Mouse (Mus musculus): Measurements from ENCODE around the gene Tmem30b. TPM values are rescaled to one million over a fixed set of nuclear protein-coding genes. Genes with fewer than 3 reads are reported as not detected.
"Not testable (repeated sequence)": the region's sequence is repeated elsewhere in the genome, so short reads cannot be mapped to it uniquely, and the experiment has no call there.

Gene Tmem30b
- polyA plus RNA-seq, 2 experiments, result 13.8 to 17.0 TPM

DNA sequence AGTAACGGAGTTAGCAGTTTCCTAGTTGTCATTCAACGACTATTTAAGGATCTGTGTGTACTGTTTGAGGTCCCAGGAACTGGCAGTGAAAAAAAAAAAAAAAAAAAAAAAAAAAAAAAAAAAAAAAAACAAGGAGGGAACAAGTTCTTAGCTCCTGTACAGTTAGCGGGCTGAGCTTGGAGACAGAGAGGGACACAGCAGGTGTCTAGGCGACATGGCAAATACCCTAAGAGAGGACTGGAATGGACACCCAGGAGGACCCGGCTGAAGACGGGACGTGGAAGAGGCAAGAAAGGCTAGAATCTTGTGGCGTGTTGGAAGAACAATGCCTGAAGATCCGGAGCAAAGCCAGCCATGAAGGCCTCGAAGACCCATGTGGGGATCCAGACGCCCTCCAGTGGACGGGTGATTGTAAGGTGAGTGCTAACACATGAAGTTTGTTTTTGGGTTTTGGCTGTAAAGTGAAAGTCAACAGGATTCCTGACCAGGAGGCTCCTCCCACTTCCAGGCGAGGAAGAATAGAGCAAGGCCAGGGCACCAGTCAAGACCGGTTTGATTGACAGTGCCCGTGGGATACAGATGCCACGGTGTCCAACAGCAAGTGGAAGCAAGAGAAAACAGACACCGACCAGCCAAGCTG lies 8.6 kb downstream of the Tmem30b start:
- WGBS, result 28% methylated on average over 17 of the region's 17 CpGs
- ATAC-seq (ENCODE audit: low FRiP score, low read depth), result no peak
- peaks cover 21% of the 10 kb centered on the region; the same call in 1 of the 2 replicates for H3K4me1 ChIP-seq (ENCODE audit: control insufficient read depth, insufficient read depth, low read length)
- H3K4me2 ChIP-seq (replicated peaks; ENCODE audit: low read depth, low read length, severe bottlenecking), result no peak overlapping the region
- no peaks in the 10 kb centered on the region; the same call in 1 of the 2 replicates for H3K27me3 ChIP-seq (ENCODE audit: control insufficient read depth, insufficient read depth, low read length)
- no peak overlapping the region for H3K9ac ChIP-seq (ENCODE audit: low read depth, low read length, severe bottlenecking)
- H3K27ac ChIP-seq (replicated peaks; ENCODE audit: low read depth, low read length), result no peak overlapping the region
- no peak for DNase-seq (ENCODE audit: low spot score)
- no peak overlapping the region for H3K4me3 ChIP-seq (replicated peaks; ENCODE audit: low read length)
- no peaks in the 10 kb centered on the region for H3K9me3 ChIP-seq (ENCODE audit: control insufficient read depth, low read length)
- no peaks in the 10 kb centered on the region for H3K36me3 ChIP-seq (ENCODE audit: control insufficient read depth, insufficient read depth, low read length)
- no peak for TF ChIP-seq POLR2A (IDR thresholded peaks at IDR 0.05; ENCODE audit: borderline replicate concordance, extremely low read depth, insufficient read depth, insufficient read length)

DNA sequence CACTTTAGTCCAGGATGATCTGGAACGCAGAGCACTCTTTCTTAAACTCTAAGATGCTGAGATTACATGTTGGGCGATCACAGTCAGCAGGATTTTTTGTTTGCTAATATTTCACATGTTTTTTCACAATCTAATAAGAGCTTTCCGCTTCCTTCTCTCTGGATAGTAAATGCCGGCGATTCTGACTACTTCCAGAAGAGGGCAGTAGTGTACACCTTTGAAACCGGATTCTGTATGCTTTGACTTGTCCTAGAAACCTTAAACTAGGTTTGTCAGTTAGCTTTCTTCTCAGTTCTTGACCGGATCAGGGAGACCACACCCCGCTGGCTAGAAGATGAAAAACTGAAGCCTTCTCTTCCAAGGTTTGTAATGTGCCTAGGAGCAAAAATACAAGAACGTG lies 11.6 kb downstream of the Tmem30b start:
- Histone ChIP-seq H3K27ac (replicated peaks; ENCODE audit: low read depth, low read length) (no peak overlapping the region), H3K4me1 (ENCODE audit: control insufficient read depth, insufficient read depth, low read length) (peaks cover 11% of the 10 kb centered on the region; the same call in 1 of the 2 replicates), H3K9me3 (ENCODE audit: control insufficient read depth, low read length) (no peaks in the 10 kb centered on the region), H3K9ac (ENCODE audit: low read depth, low read length, severe bottlenecking) (no peak overlapping the region), H3K27me3 (ENCODE audit: control insufficient read depth, insufficient read depth, low read length) (peaks cover 5% of the 10 kb centered on the region; the same call in 1 of the 2 replicates), H3K36me3 (ENCODE audit: control insufficient read depth, insufficient read depth, low read length) (no peaks in the 10 kb centered on the region), H3K4me2 (replicated peaks; ENCODE audit: low read depth, low read length, severe bottlenecking) (no peak overlapping the region), H3K4me3 (replicated peaks; ENCODE audit: low read length) (no peak overlapping the region)
- ATAC-seq (ENCODE audit: low FRiP score, low read depth) (no peak), DNase-seq (ENCODE audit: low spot score) (peak; percentile 80)
- TF ChIP-seq POLR2A (IDR thresholded peaks at IDR 0.05; ENCODE audit: borderline replicate concordance, extremely low read depth, insufficient read depth, insufficient read length), result no peak
- WGBS, result 13% methylated on average over 9 of the region's 9 CpGs

DNA sequence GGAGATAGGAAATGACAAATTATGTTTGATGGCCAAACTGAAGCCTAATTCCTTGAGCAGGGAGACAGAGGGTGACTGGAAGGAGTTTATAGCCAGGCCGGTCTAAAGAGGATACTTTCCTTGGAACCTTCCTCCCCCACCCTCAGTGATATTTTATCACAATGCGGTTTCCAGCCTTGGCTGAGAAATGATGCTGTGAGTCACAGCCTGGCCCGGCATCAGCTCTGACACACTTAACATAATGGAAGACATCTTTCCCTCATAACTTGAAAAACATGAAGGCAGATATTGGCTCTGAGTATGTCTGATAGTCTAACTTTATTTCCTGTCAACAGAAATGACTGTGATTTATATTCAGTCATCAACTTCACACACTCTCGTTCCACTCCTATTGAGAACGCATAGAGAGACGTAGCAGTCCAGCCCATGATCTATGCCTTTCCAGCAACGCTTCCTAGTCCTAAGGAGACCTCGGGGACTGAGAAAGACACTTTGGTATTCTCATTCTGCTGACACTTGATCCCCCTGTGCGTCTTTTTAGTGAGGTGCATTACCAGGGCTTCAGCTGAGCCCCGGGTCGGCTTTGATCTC lies 14.2 kb downstream of the Tmem30b start:
- Histone ChIP-seq H3K9ac (ENCODE audit: low read depth, low read length, severe bottlenecking) (no peak overlapping the region), H3K36me3 (ENCODE audit: control insufficient read depth, insufficient read depth, low read length) (no peaks in the 10 kb centered on the region), H3K4me1 (ENCODE audit: control insufficient read depth, insufficient read depth, low read length) (peaks cover 5% of the 10 kb centered on the region; the same call in 1 of the 2 replicates), H3K27ac (replicated peaks; ENCODE audit: low read depth, low read length) (no peak overlapping the region), H3K4me3 (replicated peaks; ENCODE audit: low read length) (no peak overlapping the region), H3K27me3 (ENCODE audit: control insufficient read depth, insufficient read depth, low read length) (peaks cover 6% of the 10 kb centered on the region; the same call in 1 of the 2 replicates), H3K4me2 (replicated peaks; ENCODE audit: low read depth, low read length, severe bottlenecking) (no peak overlapping the region), H3K9me3 (ENCODE audit: control insufficient read depth, low read length) (no peaks in the 10 kb centered on the region)
- 29% methylated on average over 11 of the region's 11 CpGs for WGBS
- ATAC-seq (ENCODE audit: low FRiP score, low read depth) (peak; percentile 68; the same call in 1 of the 2 replicates), DNase-seq (ENCODE audit: low spot score) (peak; percentile 79)
- TF ChIP-seq POLR2A (IDR thresholded peaks at IDR 0.05; ENCODE audit: borderline replicate concordance, extremely low read depth, insufficient read depth, insufficient read length), result no peak

DNA sequence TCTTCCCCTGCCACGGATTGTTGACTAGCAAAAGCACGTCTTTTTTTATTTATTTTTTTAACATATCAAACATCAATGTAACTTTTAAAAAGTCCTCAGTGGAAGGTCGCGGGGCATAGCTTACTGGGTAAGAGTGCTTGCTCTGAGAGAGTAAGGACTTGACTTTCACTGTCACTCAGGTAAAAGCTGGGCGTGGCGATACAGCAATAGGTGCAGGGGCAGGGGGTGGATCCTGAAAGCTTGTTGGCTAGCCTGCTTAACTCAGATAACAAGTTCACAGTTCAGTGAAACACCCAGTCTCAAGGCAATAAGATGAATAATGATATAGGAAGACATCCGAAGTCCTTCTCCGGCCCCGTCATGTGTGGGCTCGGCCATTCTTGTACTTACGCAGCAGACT lies 16.6 kb downstream of the Tmem30b start:
- Histone ChIP-seq H3K27ac (replicated peaks; ENCODE audit: low read depth, low read length) (no peak overlapping the region), H3K4me1 (ENCODE audit: control insufficient read depth, insufficient read depth, low read length) (peaks cover 13% of the 10 kb centered on the region), H3K9ac (ENCODE audit: low read depth, low read length, severe bottlenecking) (no peak overlapping the region), H3K4me2 (replicated peaks; ENCODE audit: low read depth, low read length, severe bottlenecking) (no peak overlapping the region), H3K27me3 (ENCODE audit: control insufficient read depth, insufficient read depth, low read length) (peaks cover 6% of the 10 kb centered on the region; the same call in 1 of the 2 replicates), H3K9me3 (ENCODE audit: control insufficient read depth, low read length) (no peaks in the 10 kb centered on the region), H3K36me3 (ENCODE audit: control insufficient read depth, insufficient read depth, low read length) (no peaks in the 10 kb centered on the region), H3K4me3 (replicated peaks; ENCODE audit: low read length) (no peak overlapping the region)
- no peak for DNase-seq (ENCODE audit: low spot score)
- 61% methylated on average over 11 of the region's 11 CpGs for WGBS
- TF ChIP-seq POLR2A (IDR thresholded peaks at IDR 0.05; ENCODE audit: borderline replicate concordance, extremely low read depth, insufficient read depth, insufficient read length), result no peak
- ATAC-seq (ENCODE audit: low FRiP score, low read depth), result no peak

DNA sequence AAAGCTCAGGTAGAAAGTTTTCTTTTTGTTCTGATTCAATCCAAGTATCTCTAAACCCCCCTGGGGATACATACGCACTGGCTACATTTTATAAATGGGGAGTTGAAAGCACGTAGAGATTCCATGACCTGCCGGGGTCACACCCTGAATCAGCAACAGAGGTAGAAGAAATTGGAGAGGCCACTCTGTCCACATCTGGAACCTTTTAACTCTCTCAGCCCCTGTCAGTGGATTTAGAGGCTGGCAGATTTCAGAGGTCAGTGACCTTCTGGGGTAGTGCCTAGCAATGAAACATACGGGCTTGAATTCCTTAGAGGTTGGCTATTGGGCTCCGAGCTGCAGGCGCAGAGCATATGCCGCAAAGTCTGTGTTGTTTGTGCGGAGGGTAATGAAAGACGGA lies 17.1 kb downstream of the Tmem30b start:
- no peak overlapping the region for H3K4me3 ChIP-seq (replicated peaks; ENCODE audit: low read length)
- DNase-seq (ENCODE audit: low spot score) (no peak), ATAC-seq (ENCODE audit: low FRiP score, low read depth) (no peak)
- H3K36me3 ChIP-seq (ENCODE audit: control insufficient read depth, insufficient read depth, low read length), result no peaks in the 10 kb centered on the region
- H3K4me1 ChIP-seq (ENCODE audit: control insufficient read depth, insufficient read depth, low read length), result peaks cover 13% of the 10 kb centered on the region
- peaks cover 6% of the 10 kb centered on the region; the same call in 1 of the 2 replicates for H3K27me3 ChIP-seq (ENCODE audit: control insufficient read depth, insufficient read depth, low read length)
- H3K9me3 ChIP-seq (ENCODE audit: control insufficient read depth, low read length), result no peaks in the 10 kb centered on the region
- no peak for TF ChIP-seq POLR2A (IDR thresholded peaks at IDR 0.05; ENCODE audit: borderline replicate concordance, extremely low read depth, insufficient read depth, insufficient read length)
- no peak overlapping the region for H3K4me2 ChIP-seq (replicated peaks; ENCODE audit: low read depth, low read length, severe bottlenecking)
- H3K27ac ChIP-seq (replicated peaks; ENCODE audit: low read depth, low read length), result no peak overlapping the region
- 21% methylated on average over 9 of the region's 9 CpGs for WGBS
- H3K9ac ChIP-seq (ENCODE audit: low read depth, low read length, severe bottlenecking), result no peak overlapping the region

DNA sequence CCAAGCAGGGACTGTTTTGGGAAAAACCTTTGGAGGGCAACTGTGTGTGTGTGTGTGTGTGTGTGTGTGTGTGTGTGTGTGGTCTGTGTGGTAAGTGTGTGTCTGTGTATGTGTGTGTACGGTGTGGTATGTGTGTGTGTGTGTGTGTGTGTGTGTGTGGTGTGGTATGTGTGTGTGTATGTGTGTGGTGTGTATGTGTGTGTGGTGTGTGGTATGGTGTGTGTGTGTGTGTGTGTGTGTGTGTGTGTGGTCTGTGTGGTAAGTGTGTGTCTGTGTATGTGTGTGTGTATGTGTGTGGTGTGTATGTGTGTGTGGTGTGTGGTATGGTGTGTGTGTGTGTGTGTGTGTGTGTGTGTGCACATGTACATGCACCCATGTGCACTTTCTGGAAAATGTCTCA lies 18.1 kb downstream of the Tmem30b start:
- not testable (repeated sequence) for H3K36me3 ChIP-seq (ENCODE audit: control insufficient read depth, insufficient read depth, low read length); H3K9ac ChIP-seq (ENCODE audit: low read depth, low read length, severe bottlenecking); ATAC-seq (ENCODE audit: low FRiP score, low read depth); DNase-seq (ENCODE audit: low spot score); H3K4me2 ChIP-seq (replicated peaks; ENCODE audit: low read depth, low read length, severe bottlenecking); H3K4me3 ChIP-seq (replicated peaks; ENCODE audit: low read length); H3K27ac ChIP-seq (replicated peaks; ENCODE audit: low read depth, low read length); H3K9me3 ChIP-seq (ENCODE audit: control insufficient read depth, low read length); H3K27me3 ChIP-seq (ENCODE audit: control insufficient read depth, insufficient read depth, low read length)
- 55% methylated on average over 1 of the region's 1 CpGs for WGBS
- H3K4me1 ChIP-seq (ENCODE audit: control insufficient read depth, insufficient read depth, low read length), result peaks cover 19% of the 10 kb centered on the region

Measured in limb, embryonic 14.5 days (tissue).